Mouse (Mus musculus) neutrophil, adult 5-6 weeks (primary cell): Measurements from ENCODE around the gene Olfr1458. TPM values are rescaled to one million over a fixed set of nuclear protein-coding genes. Genes with fewer than 3 reads are reported as not detected.

Source experiments
- ATAC-seq: fragments of 151-379, 151-347 bp; 2 replicates; pipeline ENCODE4 v1.8.0; 2017; ENCODE audit warnings: mild to moderate bottlenecking, moderate TSS enrichment; ENCODE audit not compliant: insufficient number of reproducible peaks, poor library complexity, low FRiP score, severe bottlenecking; ENCODE audit errors: extremely low read depth
- total RNA-seq: library from RNA; stranded (forward); fragments of 200-1000 nt; gene quantifications from 2 replicates; pipeline ENCODE4 v1.2.3, GENCODE M21; 2017

Gene Olfr1458
- total RNA-seq, result not detected in 2 replicates

- ATAC-seq, result no peak
These were observed at the start of gene Olfr1458 for GRCm38 (mm10) chr19:13106675-13107074. Olfr1458 (minus strand) TSS chr19:13106775.

DNA sequence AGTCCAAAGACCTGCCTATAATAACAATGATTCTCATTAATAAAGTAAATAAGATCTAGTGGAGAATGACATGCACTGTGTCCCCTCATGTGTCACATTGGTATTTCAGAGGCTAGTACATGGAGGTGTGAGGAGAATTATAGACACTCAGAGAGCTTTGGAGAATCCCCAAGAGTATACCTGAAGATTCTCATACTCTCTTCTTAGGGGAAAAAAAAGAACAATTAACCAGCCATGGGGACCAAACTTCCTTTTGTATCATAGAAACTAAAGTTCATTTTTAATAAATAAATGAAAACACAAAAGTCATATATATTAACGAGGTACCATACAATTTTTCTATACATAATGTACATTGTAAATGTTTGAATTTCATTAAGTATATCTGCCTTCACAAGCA is 42.9 kb upstream of the Olfr1458 start, which contains the start of gene Olfr1459:
Olfr1459 (minus strand) TSS at position 101 of the 400 bp plus-strand sequence.
- ATAC-seq, result no peak

DNA sequence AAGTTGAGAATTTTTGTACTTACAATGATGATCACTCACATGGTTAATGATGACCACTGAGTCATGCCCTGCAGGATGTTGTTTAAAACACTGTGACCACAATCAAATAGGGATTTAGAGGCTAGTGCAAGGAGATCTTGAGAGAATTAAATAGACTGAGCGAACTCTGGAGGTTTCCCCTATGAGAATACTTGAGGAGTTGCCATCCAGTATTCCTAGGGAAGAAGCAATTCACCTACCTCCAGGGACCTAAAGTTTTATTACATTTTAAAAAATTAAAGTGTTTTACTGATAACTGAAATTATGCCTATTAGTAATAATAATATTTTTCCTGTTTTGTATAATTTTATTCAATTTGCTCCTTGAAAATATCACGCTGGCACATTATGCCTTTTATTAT is 8.8 kb downstream of the Olfr1458 start, which contains the start of gene Olfr1457:
Olfr1457 (minus strand) TSS at position 101 of the 400 bp plus-strand sequence.
- ATAC-seq, result no peak

DNA sequence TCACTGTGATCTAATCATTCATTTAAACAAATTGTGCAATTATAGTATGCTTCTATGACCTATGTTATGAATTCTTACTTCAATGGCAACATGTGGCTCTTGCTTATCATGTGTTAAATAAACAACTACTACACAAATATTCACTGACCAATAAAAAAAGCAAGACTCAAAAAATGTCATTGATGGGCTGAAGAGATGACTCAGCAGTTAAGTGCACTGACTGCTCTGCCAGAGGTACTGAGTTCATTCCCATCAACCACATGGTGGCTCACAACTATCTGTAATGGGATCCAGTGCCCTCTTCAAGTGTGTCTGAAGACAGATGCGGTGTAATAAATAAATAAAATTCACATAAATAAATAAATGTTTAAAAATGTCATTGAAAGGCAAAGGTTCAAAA is 12.7 kb downstream of the Olfr1458 start:
- ATAC-seq, result no peak

- no peak for ATAC-seq
These were observed 46.3 kb downstream of the Olfr1458 start, which contains the start of gene Olfr1454 for GRCm38 (mm10) chr19:13060310-13060709. Olfr1454 (plus strand) TSS chr19:13060610.

Other genes starting within 250 kb of the Olfr1458 start
- 0.61 TPM in 1 of 2 replicates, not detected in the other for gene Olfr1444, start 249.5 kb downstream of the Olfr1458 start, total RNA-seq
- not detected in 2 replicates for gene Olfr1445, start 222.9 kb downstream of the Olfr1458 start, total RNA-seq
- not detected in 2 replicates for gene Olfr1446, start 213.3 kb downstream of the Olfr1458 start, total RNA-seq
- gene Olfr1447, start 203.0 kb downstream of the Olfr1458 start, total RNA-seq, result not detected in 2 replicates
- gene Olfr1448, start 182.4 kb downstream of the Olfr1458 start, total RNA-seq, result not detected in 2 replicates
- 0.81 TPM in 1 of 2 replicates, not detected in the other for gene Olfr1449, start 175.9 kb downstream of the Olfr1458 start, total RNA-seq
- gene Olfr1450, start 156.5 kb downstream of the Olfr1458 start, total RNA-seq, result 0.49 TPM in 1 of 2 replicates, not detected in the other
- gene Olfr1451, start 111.8 kb downstream of the Olfr1458 start, total RNA-seq, result not detected in 2 replicates
- not detected in 2 replicates for gene Olfr1453, start 78.4 kb downstream of the Olfr1458 start, total RNA-seq
- not detected in 2 replicates for gene Olfr1454, start 46.2 kb downstream of the Olfr1458 start, total RNA-seq
- gene Olfr1457, start 8.9 kb downstream of the Olfr1458 start, total RNA-seq, result not detected in 2 replicates
- 0.12 TPM in 1 of 2 replicates, not detected in the other for gene Olfr1459, start 42.8 kb upstream of the Olfr1458 start, total RNA-seq
- gene Olfr1461, start 56.2 kb upstream of the Olfr1458 start, total RNA-seq, result not detected in 2 replicates
- not detected in 2 replicates for gene Olfr1462, start 79.0 kb upstream of the Olfr1458 start, total RNA-seq
- gene Olfr1463, start 124.6 kb upstream of the Olfr1458 start, total RNA-seq, result not detected in 2 replicates
- gene Olfr1465, start 208.8 kb upstream of the Olfr1458 start, total RNA-seq, result not detected in 2 replicates
- not detected in 2 replicates for gene Olfr1466, start 232.1 kb upstream of the Olfr1458 start, total RNA-seq